Mouse (Mus musculus) MEL-GATA-1-ER (cell line): ENCODE measurements around the gene Rab11b.
A peak's percentile ranks its signal among the peaks of the same experiment; 100 is the strongest.

Source experiments
- DNase-seq: peaks from one replicate; pipeline ENCODE4 v3.0.0-alpha.2; 2012; ENCODE audit warnings: low read depth; ENCODE audit errors: extremely low read depth

Rab11b gene

GRCm38 (mm10) chr17:33718384-33718881 is 41.9 kb downstream of the Rab11b start, which contains the start of gene March2:
TSS of gene March2 (minus strand) at chr17:33718670.
- DNase-seq: peak; percentile 80

- no peak for DNase-seq
These were observed 42.3 kb downstream of the Rab11b start for GRCm38 (mm10) chr17:33717982-33718381.

GRCm38 (mm10) chr17:33717246-33717645 is 43.1 kb downstream of the Rab11b start:
- no peak for DNase-seq

DNA sequence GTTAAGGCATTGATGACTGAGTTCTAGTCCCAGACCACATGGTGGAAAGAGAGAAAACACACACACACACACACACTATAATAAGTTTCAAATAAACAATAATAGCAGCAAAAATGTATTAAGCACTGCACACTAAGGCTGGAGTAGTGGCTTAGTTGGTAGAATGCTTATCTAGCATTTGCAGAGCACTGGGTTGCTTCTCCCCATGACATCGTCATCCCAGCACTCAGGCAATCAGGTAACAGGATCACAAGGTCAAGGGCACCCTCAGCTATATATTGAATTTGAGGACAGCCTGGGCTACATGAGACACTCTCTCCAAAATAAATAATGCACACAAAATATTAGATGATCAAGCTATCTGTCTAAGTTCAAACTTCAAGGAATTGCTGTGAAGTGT is 45.6 kb downstream of the Rab11b start:
- no peak for DNase-seq

- DNase-seq: peak; percentile 82
These were observed 47.1 kb downstream of the Rab11b start for GRCm38 (mm10) chr17:33713271-33713670.

- no peak for DNase-seq
These were observed 50.5 kb downstream of the Rab11b start for GRCm38 (mm10) chr17:33709834-33710233.

GRCm38 (mm10) chr17:33703091-33703490 is 57.2 kb downstream of the Rab11b start:
- no peak for DNase-seq

DNA sequence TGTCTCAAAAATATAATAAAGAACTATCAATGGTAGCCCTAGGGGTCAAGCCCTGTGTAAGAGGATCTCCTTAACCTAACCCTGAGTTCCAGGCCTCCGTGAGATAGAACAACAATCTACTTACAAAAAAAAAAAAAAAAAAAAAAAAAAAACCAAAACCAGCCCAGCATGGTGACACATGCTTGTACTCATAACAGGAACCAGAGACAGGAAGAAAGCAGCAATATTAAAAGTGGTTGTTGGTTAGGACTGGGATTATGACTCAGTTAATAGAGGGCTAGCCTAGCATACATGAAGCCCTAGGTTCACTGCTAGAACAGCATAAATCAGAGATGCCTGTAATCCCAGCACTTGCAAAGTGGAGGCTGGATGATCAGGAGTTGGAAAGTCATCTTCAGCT is 58.2 kb downstream of the Rab11b start:
- DNase-seq: no peak

- DNase-seq: no peak
These were observed 64.9 kb downstream of the Rab11b start for GRCm38 (mm10) chr17:33695471-33695870.
